Mouse (Mus musculus): ENCODE measurements around the gene Id3.

DNA sequence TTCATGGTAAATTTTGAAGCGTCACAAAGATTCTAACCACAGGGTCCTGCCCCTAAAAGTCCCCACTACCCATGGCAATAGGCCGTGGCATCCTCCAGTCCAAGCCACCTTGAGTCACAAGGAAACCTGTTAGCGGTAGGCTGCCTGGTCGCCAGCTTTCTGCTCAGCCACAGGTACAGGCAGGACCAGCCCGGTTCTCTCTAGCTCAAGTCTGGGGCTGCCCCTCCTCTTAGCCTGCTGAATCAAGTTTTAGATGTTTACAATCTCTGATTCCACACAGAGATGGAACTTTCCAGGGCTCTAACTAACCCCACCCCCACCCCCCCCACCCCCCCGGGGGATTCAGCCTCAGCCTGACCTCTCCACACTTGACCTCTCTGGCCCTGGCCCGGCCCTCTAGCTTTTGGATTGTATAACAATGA is 36.4 kb upstream of the Id3 start:
- TF ChIP-seq MAX (IDR thresholded peaks at IDR 0.05) (no peak), CTCF (IDR thresholded peaks at IDR 0.05; ENCODE audit: control insufficient read depth, insufficient read depth, insufficient read length) (no peak), FOSL1 (IDR thresholded peaks at IDR 0.05; ENCODE audit: insufficient read depth, low read length, poor library complexity, severe bottlenecking) (no peak), MYOD1 (IDR thresholded peaks at IDR 0.05; ENCODE audit: control insufficient read depth, insufficient read length, low read depth) (no peak), MYOG (IDR thresholded peaks at IDR 0.05; ENCODE audit: control insufficient read depth, extremely low read depth, insufficient read length) (no peak)
